Mouse (Mus musculus) left cerebral cortex, adult 11 months (tissue): ENCODE results near the gene Dlx5.

Experiments
- DNase-seq: peaks from one replicate; pipeline ENCODE4 v3.0.0; 2022; ENCODE audit warnings: low spot score

Dlx5 gene

GRCm38 (mm10) chr6:6859111-6859949, 22.6 kb downstream of the Dlx5 start:
- DNase-seq: no peak

- DNase-seq: no peak
Measured at GRCm38 (mm10) chr6:6858571-6858970, 23.3 kb downstream of the Dlx5 start.

- DNase-seq: no peak
Measured at GRCm38 (mm10) chr6:6857766-6858165, 24.1 kb downstream of the Dlx5 start.

- no peak for DNase-seq
Measured at GRCm38 (mm10) chr6:6856881-6857280, 25.0 kb downstream of the Dlx5 start.

- no peak for DNase-seq
Measured at GRCm38 (mm10) chr6:6856316-6856715, 25.6 kb downstream of the Dlx5 start.

- no peak for DNase-seq
Measured at GRCm38 (mm10) chr6:6855746-6856185, 26.1 kb downstream of the Dlx5 start.

GRCm38 (mm10) chr6:6854902-6855745, 26.8 kb downstream of the Dlx5 start:
- DNase-seq: no peak

GRCm38 (mm10) chr6:6854176-6854575, 27.7 kb downstream of the Dlx5 start:
- DNase-seq: no peak

GRCm38 (mm10) chr6:6852944-6853343, 28.9 kb downstream of the Dlx5 start:
- DNase-seq: no peak

GRCm38 (mm10) chr6:6851166-6851565, 30.7 kb downstream of the Dlx5 start:
- DNase-seq: no peak

GRCm38 (mm10) chr6:6850324-6851060, 31.4 kb downstream of the Dlx5 start:
- no peak for DNase-seq

- no peak for DNase-seq
Measured at GRCm38 (mm10) chr6:6849744-6850143, 32.1 kb downstream of the Dlx5 start.

GRCm38 (mm10) chr6:6848541-6848940, 33.3 kb downstream of the Dlx5 start:
- no peak for DNase-seq

- DNase-seq: no peak
Measured at GRCm38 (mm10) chr6:6833301-6833700, 48.6 kb downstream of the Dlx5 start.

- no peak for DNase-seq
Measured at GRCm38 (mm10) chr6:6830446-6830845, 51.4 kb downstream of the Dlx5 start.
